Mouse (Mus musculus) limb, embryonic 14.5 days (tissue): ENCODE results near the gene Prr14. TPM values are rescaled to one million over a fixed set of nuclear protein-coding genes. Genes with fewer than 3 reads are reported as not detected.

Experiments
- ATAC-seq: fragments of 200-750 bp; cut with Nextera tagmentation; 2 replicates; pipeline ENCODE4 v1.8.0; 2017; ENCODE audit warnings: low read depth, moderate number of reproducible peaks, moderate TSS enrichment; ENCODE audit not compliant: low FRiP score
- DNase-seq: peaks from one replicate; pipeline ENCODE4 v3.0.0-alpha.2; 2015; ENCODE audit warnings: low spot score
- H3K27ac ChIP-seq: fragments of 300-500 bp; sonication (generic); replicated peaks from 2 replicates; pipeline ENCODE4 v1.5.1; 2014; ENCODE audit warnings: low read depth, mild to moderate bottlenecking, low read length, moderate library complexity, mixed read lengths
- H3K27me3 ChIP-seq: fragments of 300-500 bp; sonication (generic); 2 replicates; pipeline ENCODE4 v1.6.1; 2014; ENCODE audit warnings: low read length, mixed read lengths; ENCODE audit not compliant: control insufficient read depth, insufficient read depth
- H3K36me3 ChIP-seq: fragments of 300-500 bp; sonication (generic); 2 replicates; pipeline ENCODE4 v1.6.1; 2014; ENCODE audit warnings: mild to moderate bottlenecking, low read length, moderate library complexity, mixed read lengths; ENCODE audit not compliant: control insufficient read depth, insufficient read depth
- H3K4me1 ChIP-seq: fragments of 300-500 bp; sonication (generic); 2 replicates; pipeline ENCODE4 v1.6.1; 2014; ENCODE audit warnings: antibody characterized with exemption, low read length, mixed read lengths; ENCODE audit not compliant: control insufficient read depth, insufficient read depth
- H3K4me2 ChIP-seq: fragments of 300-500 bp; sonication (generic); replicated peaks from 2 replicates; pipeline ENCODE4 v1.6.1; 2014; ENCODE audit warnings: low read depth, mild to moderate bottlenecking, low read length, moderate library complexity; ENCODE audit not compliant: severe bottlenecking
- H3K4me3 ChIP-seq: fragments of 300-500 bp; sonication (generic); replicated peaks from 2 replicates; pipeline ENCODE4 v1.5.1; 2014; ENCODE audit warnings: low read length
- H3K9ac ChIP-seq: fragments of 300-500 bp; sonication (generic); 2 replicates; pipeline ENCODE4 v1.6.1; 2014; ENCODE audit warnings: mild to moderate bottlenecking, low read depth, low read length, moderate library complexity; ENCODE audit not compliant: severe bottlenecking
- H3K9me3 ChIP-seq: fragments of 300-500 bp; sonication (generic); 2 replicates; pipeline ENCODE4 v1.6.1; 2016; ENCODE audit warnings: low read length; ENCODE audit not compliant: control insufficient read depth
- POLR2A ChIP-seq: fragments of 200-500 bp; IDR thresholded peaks from 2 replicates; pipeline ENCODE4 v1.8.0; 2012; ENCODE audit warnings: inconsistent platforms, mild to moderate bottlenecking, moderate library complexity, borderline replicate concordance; ENCODE audit not compliant: insufficient read depth, insufficient read length; ENCODE audit errors: extremely low read depth
- WGBS: fragments of 180-500 bp; shearing (Covaris S2); extraction: QIAGEN DNeasy Blood & Tissue Kit; methylation state at CpG from one replicate; pipeline ENCODE4 v1.1.7; 2014; 5-methylcytosine and 5-hydroxymethylcytosine counted together
- polyA plus RNA-seq, 2 experiments: library from polyadenylated mRNA; depleted of rRNA in 1 of 2; stranded (reverse) in 1 of 2; unstranded in 1 of 2; fragments of >200 nt; fragmentation: Nextera tagmentation in 1 of 2; extraction: Ambion mirVana in 1 of 2; gene quantifications; 2 replicates each; pipeline versions ENCODE4 v1.2.1 to v1.2.3; 2012 to 2014

The Prr14 gene
- polyA plus RNA-seq, 2 experiments, result 43.7 to 65.8 TPM

DNA sequence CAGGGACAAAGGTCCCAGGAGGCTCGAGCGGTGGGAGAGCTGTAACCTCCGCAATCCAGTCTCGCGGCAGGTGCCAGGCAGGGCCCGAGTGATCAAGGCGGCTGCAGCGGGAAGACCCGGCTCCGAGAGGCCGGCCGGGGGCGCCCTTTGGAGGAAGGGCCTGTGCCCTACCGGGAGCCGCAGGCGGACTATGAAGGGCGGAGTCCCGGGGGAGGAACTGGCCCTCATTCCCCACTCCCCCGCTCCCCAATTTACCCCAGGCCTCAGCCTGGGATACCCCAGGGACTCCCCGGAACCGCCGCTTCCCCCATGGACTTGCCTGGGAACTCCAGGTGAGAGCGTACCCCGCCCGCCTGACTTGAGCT is 12.2 kb downstream of the Prr14 start:
- Histone ChIP-seq H3K4me1 (peaks cover 8% of the 10 kb centered on the region), H3K27me3 (no peaks in the 10 kb centered on the region), H3K27ac (peak overlapping the region; percentile 92), H3K9me3 (no peaks in the 10 kb centered on the region), H3K4me2 (peak overlapping the region; percentile 79), H3K36me3 (peaks cover 47% of the 10 kb centered on the region), H3K4me3 (peak overlapping the region; percentile 70), H3K9ac (peak overlapping the region; percentile 83)
- ATAC-seq (peak; percentile 13), DNase-seq (no peak)
- under 1% methylated on average over 21 of the region's 25 CpGs for WGBS
- TF ChIP-seq POLR2A, result no peak

- H3K27me3 ChIP-seq, result no peaks in the 10 kb centered on the region
- peak overlapping the region; percentile 79 for H3K4me2 ChIP-seq
- 0% methylated on average over 7 of the region's 7 CpGs for WGBS
- H3K36me3 ChIP-seq, result peaks cover 42% of the 10 kb centered on the region
- peak; percentile 32 for DNase-seq
- H3K27ac ChIP-seq, result peak overlapping the region; percentile 92
- no peaks in the 10 kb centered on the region for H3K9me3 ChIP-seq
- peak overlapping the region; percentile 70 for H3K4me3 ChIP-seq
- peaks cover 8% of the 10 kb centered on the region for H3K4me1 ChIP-seq
- no peak for ATAC-seq
- H3K9ac ChIP-seq, result peak overlapping the region; percentile 83
- no peak for TF ChIP-seq POLR2A
Measured at GRCm38 (mm10) chr7:127472060-127472459, 12.6 kb downstream of the Prr14 start.

GRCm38 (mm10) chr7:127473705-127474104 is 14.3 kb downstream of the Prr14 start:
- WGBS, result 91% methylated on average over 5 of the region's 5 CpGs
- H3K27me3 ChIP-seq, result no peaks in the 10 kb centered on the region
- ATAC-seq (no peak), DNase-seq (no peak)
- H3K9me3 ChIP-seq, result no peaks in the 10 kb centered on the region
- H3K27ac ChIP-seq, result no peak overlapping the region
- H3K4me2 ChIP-seq, result no peak overlapping the region
- peaks cover 33% of the 10 kb centered on the region for H3K36me3 ChIP-seq
- peaks cover 8% of the 10 kb centered on the region for H3K4me1 ChIP-seq
- TF ChIP-seq POLR2A, result no peak
- H3K9ac ChIP-seq, result no peak overlapping the region
- no peak overlapping the region for H3K4me3 ChIP-seq

DNA sequence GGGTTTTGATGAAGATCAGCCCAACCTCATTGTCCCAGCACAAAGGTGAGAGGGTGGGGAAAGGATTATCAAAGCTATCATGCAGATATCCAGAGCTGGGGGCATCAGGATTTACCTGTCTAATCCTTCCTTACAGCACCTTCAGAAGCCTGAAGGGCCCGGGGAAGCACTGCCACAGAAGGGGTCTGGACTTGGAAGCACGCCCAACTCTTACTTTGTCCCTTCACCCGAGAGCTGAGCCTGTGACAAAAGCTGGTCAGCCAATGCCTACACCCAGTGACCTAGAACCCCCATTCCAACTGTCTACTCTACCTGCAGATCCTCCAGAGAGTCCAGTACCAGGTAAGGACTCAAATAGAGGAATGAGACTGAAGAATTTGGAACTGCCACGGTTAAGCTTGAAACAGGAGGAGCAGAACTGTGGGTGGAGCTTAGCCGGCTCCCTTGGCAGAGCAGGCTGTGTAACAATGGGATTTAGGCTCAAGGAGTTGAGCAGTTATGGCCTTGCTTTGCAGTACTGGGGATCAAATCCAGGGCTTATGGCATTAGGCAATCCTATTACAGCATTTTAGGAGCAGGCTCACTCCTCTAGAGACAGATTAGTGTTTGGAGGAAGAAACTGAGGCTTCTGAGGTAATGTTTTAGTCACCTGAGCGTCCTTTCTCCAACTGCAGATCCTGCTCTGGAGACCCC is 15.1 kb downstream of the Prr14 start:
- no peak overlapping the region for H3K9ac ChIP-seq
- H3K27ac ChIP-seq, result no peak overlapping the region
- H3K27me3 ChIP-seq, result no peaks in the 10 kb centered on the region
- no peak for TF ChIP-seq POLR2A
- ATAC-seq (no peak), DNase-seq (no peak)
- H3K4me3 ChIP-seq, result no peak overlapping the region
- H3K4me1 ChIP-seq, result peaks cover 6% of the 10 kb centered on the region
- H3K36me3 ChIP-seq, result peaks cover 30% of the 10 kb centered on the region
- 79% methylated on average over 6 of the region's 6 CpGs for WGBS
- no peak overlapping the region for H3K4me2 ChIP-seq
- no peaks in the 10 kb centered on the region for H3K9me3 ChIP-seq

DNA sequence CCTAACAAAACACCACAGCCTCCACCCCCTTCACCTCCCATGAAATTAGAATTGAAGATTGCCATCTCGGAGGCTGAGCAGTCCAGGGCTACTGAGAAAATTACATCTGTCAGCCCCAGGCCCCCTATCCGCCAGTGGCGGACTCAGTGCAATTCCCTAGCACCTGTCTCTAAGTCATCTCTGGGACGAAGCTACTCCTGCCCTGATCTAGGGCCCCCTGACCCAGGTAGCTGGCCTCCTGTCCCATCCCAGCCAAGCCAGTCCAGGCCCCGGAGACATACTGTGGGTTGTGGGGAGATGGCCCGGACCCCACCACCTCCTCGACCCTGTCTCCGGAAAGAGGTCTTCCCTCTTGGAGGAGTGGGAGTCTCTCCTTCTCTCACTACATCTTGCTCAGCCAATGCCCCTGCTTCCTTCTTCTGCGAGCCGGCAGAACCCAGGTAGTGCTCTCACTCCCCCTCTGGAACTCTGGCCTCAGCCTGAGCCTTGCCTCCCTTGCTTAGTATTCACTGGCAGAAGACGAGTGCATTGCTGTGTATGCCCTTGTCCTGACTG is 15.9 kb downstream of the Prr14 start:
- DNase-seq, result no peak
- WGBS, result 93% methylated on average over 11 of the region's 11 CpGs
- H3K9ac ChIP-seq, result no peak overlapping the region
- H3K36me3 ChIP-seq, result peaks cover 31% of the 10 kb centered on the region
- H3K4me1 ChIP-seq, result peaks cover 13% of the 10 kb centered on the region
- H3K4me3 ChIP-seq, result no peak overlapping the region
- no peaks in the 10 kb centered on the region for H3K9me3 ChIP-seq
- no peak overlapping the region for H3K4me2 ChIP-seq
- H3K27me3 ChIP-seq, result no peaks in the 10 kb centered on the region
- TF ChIP-seq POLR2A, result no peak
- no peak overlapping the region for H3K27ac ChIP-seq
- no peak for ATAC-seq
